Mouse (Mus musculus) midbrain, embryonic 12.5 days (tissue): ENCODE measurements around the gene Rbak. TPM values are rescaled to one million over a fixed set of nuclear protein-coding genes. Genes with fewer than 3 reads are reported as not detected.

Experiments
- ATAC-seq: fragments of 200-750 bp; cut with Nextera tagmentation; 2 replicates; pipeline ENCODE4 v1.8.0; 2017; ENCODE audit warnings: low read depth, moderate TSS enrichment, moderate library complexity; ENCODE audit not compliant: low FRiP score
- H3K27ac ChIP-seq: fragments of 300-500 bp; sonication (generic); replicated peaks from 2 replicates; pipeline ENCODE4 v1.5.1; 2016; ENCODE audit warnings: mild to moderate bottlenecking
- H3K27me3 ChIP-seq: fragments of 300-500 bp; sonication (generic); 2 replicates; pipeline ENCODE4 v1.6.1; 2016; ENCODE audit warnings: mild to moderate bottlenecking
- H3K36me3 ChIP-seq: fragments of 300-500 bp; sonication (generic); 2 replicates; pipeline ENCODE4 v1.6.1; 2016
- H3K4me1 ChIP-seq: fragments of 300-500 bp; sonication (generic); 2 replicates; pipeline ENCODE4 v1.6.1; 2016
- H3K4me2 ChIP-seq: fragments of 300-500 bp; sonication (generic); replicated peaks from 2 replicates; pipeline ENCODE4 v1.6.1; 2016; ENCODE audit warnings: mild to moderate bottlenecking, moderate library complexity
- H3K4me3 ChIP-seq: fragments of 300-500 bp; sonication (generic); 2 replicates; pipeline ENCODE4 v1.5.1; 2016; ENCODE audit warnings: mild to moderate bottlenecking
- H3K9ac ChIP-seq: fragments of 300-500 bp; sonication (generic); replicated peaks from 2 replicates; pipeline ENCODE4 v1.6.1; 2016; ENCODE audit warnings: mild to moderate bottlenecking, moderate library complexity
- H3K9me3 ChIP-seq: fragments of 300-500 bp; sonication (generic); 2 replicates; pipeline ENCODE4 v1.6.1; 2016; ENCODE audit warnings: mild to moderate bottlenecking
- WGBS: fragments of 180-500 bp; shearing (Covaris S2); methylation state at CpG from one replicate; pipeline ENCODE4 v1.1.7; 2016; 5-methylcytosine and 5-hydroxymethylcytosine counted together
- microRNA-seq: library from miRNA; unstranded; fragments of <30 nt; microRNA quantifications from one replicate; pipeline ENCODE4, GENCODE M21; 2017
- polyA plus RNA-seq: library from polyadenylated mRNA; unstranded; fragments of >200 nt; fragmentation: Nextera tagmentation; extraction: Ambion mirVana; gene quantifications from 2 replicates; pipeline ENCODE4 v1.2.1, GENCODE M21; 2016

Rbak gene
- polyA plus RNA-seq, 1 experiment from 2014 or later, result 17.8 TPM

DNA sequence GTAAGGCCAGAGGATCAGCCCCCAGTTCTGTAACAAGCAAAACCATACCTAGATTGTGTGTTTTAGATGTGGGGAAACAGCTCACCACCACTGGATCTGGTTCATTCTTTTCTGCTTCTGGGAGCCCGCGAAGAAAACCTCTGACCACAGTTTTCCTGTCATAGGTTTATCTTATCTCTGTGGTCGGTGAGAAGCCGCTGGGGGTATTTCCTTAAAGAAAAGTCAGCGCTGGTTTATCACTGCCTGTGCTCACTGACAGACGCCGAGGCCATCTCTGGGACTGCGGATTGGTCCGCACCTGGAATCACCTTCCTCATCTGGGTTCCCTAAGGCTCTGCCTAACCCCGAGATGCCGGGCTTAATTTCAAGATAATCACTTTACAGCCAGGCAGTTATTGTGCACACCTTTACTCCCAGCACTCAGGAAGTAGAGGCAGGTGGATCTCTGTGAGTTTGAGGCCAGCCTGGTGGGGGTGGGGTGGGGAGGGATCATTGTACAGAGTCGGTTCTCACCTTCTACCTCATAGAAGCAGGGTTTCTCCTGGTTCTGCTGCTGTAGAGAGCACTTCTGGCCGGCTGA is 47.5 kb downstream of the Rbak start:
- H3K27ac ChIP-seq, result no peak overlapping the region
- H3K36me3 ChIP-seq, result no peaks in the 10 kb centered on the region
- no peaks in the 10 kb centered on the region for H3K4me1 ChIP-seq
- WGBS, result 88% methylated on average over 13 of the region's 13 CpGs
- no peak overlapping the region for H3K9ac ChIP-seq
- no peak overlapping the region for H3K4me2 ChIP-seq
- ATAC-seq, result no peak
- H3K4me3 ChIP-seq, result no peak overlapping the region
- no peaks in the 10 kb centered on the region for H3K27me3 ChIP-seq
- H3K9me3 ChIP-seq, result no peaks in the 10 kb centered on the region

DNA sequence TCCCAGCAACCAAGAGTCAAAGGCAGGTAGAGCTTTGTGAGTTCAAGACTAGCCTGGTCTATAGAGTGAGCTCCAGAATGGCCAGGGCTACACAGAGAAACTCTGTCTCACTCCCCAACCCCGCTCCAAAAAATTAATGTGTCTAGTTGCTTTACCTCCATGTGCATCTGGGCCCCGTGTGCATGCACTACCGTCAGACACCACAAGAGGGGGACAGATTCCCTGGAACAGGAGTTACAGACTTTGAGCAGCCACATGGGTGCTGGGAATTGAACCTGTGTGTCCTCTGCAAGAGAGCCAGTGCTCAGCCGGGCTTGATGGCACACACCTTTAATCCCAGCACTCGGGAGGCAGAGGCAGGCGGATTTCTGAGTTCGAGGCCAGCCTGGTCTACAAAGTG is 50.2 kb downstream of the Rbak start:
- WGBS, result 90% methylated on average over 7 of the region's 7 CpGs
- H3K9me3 ChIP-seq, result no peaks in the 10 kb centered on the region
- H3K27me3 ChIP-seq, result no peaks in the 10 kb centered on the region
- H3K36me3 ChIP-seq, result no peaks in the 10 kb centered on the region
- no peak for ATAC-seq
- no peak overlapping the region for H3K27ac ChIP-seq
- H3K4me3 ChIP-seq, result no peak overlapping the region
- H3K4me1 ChIP-seq, result peaks cover 5% of the 10 kb centered on the region
- no peak overlapping the region for H3K9ac ChIP-seq
- H3K4me2 ChIP-seq, result no peak overlapping the region

DNA sequence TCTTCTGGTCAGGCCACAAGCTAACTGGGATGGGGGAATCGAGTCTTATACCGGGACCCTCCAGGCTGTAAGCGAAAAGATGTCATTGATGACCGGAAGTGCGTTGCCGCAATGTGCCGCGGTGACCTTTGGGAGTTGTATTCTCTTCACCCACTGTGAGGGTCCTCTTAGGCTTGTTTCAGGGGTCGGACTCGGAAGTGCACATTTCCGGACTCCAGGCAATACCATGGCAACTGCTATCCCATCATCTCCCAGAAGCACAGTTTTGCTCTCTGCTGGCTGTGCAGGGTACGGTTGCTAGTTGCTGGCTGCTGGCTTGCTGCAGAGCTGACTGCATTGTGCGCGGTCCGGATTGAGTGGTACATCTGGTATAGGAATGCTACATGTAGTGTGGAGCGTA is 51.5 kb downstream of the Rbak start:
- Histone ChIP-seq H3K36me3 (no peaks in the 10 kb centered on the region), H3K9ac (no peak overlapping the region), H3K27me3 (no peaks in the 10 kb centered on the region), H3K27ac (no peak overlapping the region), H3K9me3 (no peaks in the 10 kb centered on the region), H3K4me2 (no peak overlapping the region), H3K4me3 (no peak overlapping the region), H3K4me1 (peaks cover 6% of the 10 kb centered on the region)
- ATAC-seq, result no peak
- WGBS, result 90% methylated on average over 16 of the region's 16 CpGs

DNA sequence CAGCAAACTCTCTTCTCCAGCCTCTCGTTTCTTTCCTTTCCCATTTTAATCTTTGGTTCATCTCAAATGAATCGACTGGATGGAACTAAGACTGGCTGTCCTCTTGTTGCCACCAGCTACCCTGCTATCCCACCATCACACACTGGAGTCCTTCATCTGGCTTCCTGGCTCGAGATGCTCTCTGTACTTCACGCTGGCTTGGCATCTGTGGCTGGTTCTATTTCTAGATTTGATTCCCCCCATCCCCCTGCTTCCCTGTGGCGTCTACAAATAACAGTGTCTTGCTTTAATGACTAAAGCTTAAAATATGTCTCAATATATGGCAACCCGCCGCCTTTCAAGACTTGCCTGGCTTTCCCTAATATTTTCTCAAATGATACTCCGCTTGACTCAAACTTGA is 52.7 kb downstream of the Rbak start:
- no peak overlapping the region for H3K4me2 ChIP-seq
- ATAC-seq, result no peak
- H3K27me3 ChIP-seq, result no peaks in the 10 kb centered on the region
- 84% methylated on average over 8 of the region's 8 CpGs for WGBS
- no peaks in the 10 kb centered on the region for H3K9me3 ChIP-seq
- no peaks in the 10 kb centered on the region for H3K36me3 ChIP-seq
- peaks cover 6% of the 10 kb centered on the region for H3K4me1 ChIP-seq
- no peak overlapping the region for H3K4me3 ChIP-seq
- no peak overlapping the region for H3K27ac ChIP-seq
- H3K9ac ChIP-seq, result no peak overlapping the region

- H3K27ac ChIP-seq, result no peak overlapping the region
- no peak for ATAC-seq
- no peaks in the 10 kb centered on the region for H3K9me3 ChIP-seq
- H3K4me1 ChIP-seq, result peaks cover 6% of the 10 kb centered on the region
- no peak overlapping the region for H3K4me3 ChIP-seq
- H3K4me2 ChIP-seq, result no peak overlapping the region
- H3K36me3 ChIP-seq, result no peaks in the 10 kb centered on the region
- no peak overlapping the region for H3K9ac ChIP-seq
- no peaks in the 10 kb centered on the region for H3K27me3 ChIP-seq
- 76% methylated on average over 4 of the region's 4 CpGs for WGBS
Observed at GRCm38 (mm10) chr5:143126908-143127307, 53.7 kb downstream of the Rbak start.

DNA sequence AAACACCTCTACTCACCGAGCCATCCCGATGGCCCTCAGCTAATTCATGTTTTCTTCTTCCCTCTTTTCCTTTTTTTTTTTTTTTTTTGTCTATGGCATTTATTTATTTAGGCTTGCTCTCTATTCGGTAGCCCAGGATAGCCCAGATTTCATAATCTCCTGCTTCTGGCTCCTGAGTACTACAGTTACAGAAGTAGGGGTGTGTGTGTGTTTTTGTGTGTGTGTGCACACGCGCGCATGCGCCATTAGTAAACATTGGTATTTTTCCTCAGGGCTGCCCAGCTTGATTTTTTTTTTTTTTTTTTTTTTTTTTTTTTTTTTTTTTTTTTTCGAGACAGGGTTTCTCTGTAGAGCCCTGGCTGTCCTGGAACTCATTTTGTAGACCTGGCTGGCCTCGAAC is 54.5 kb downstream of the Rbak start:
- WGBS, result 90% methylated on average over 9 of the region's 9 CpGs
- no peak for ATAC-seq
- peaks cover 6% of the 10 kb centered on the region for H3K4me1 ChIP-seq
- H3K4me2 ChIP-seq, result no peak overlapping the region
- no peak overlapping the region for H3K9ac ChIP-seq
- no peaks in the 10 kb centered on the region for H3K9me3 ChIP-seq
- H3K27me3 ChIP-seq, result no peaks in the 10 kb centered on the region
- no peak overlapping the region for H3K4me3 ChIP-seq
- H3K27ac ChIP-seq, result peak overlapping the region; percentile 50; the same call in 1 of the 2 replicates
- no peaks in the 10 kb centered on the region for H3K36me3 ChIP-seq

DNA sequence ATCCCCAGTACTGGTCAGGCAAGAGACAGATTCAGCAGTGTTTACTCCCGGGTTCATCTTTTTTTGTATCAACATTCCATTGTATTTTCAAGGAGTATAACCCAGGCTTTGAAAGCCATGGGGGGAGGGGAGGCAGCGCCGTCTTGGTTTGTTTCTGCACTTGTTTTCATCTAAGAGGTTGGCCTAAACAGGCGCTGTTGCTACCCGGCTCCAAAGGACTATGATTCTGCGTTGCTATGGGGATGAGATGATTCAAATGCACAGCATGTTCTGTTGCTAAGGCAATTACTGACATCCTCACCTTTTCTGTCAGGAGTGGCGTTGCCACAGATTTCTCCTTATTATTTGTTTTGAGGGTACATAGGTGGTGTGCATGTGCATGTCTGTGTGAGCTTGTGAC is 55.0 kb downstream of the Rbak start:
- peaks cover 6% of the 10 kb centered on the region for H3K4me1 ChIP-seq
- no peak for ATAC-seq
- peak overlapping the region; percentile 50 for H3K27ac ChIP-seq
- H3K9ac ChIP-seq, result no peak overlapping the region
- H3K4me2 ChIP-seq, result no peak overlapping the region
- no peak overlapping the region for H3K4me3 ChIP-seq
- H3K27me3 ChIP-seq, result no peaks in the 10 kb centered on the region
- WGBS, result 32% methylated on average over 7 of the region's 7 CpGs
- H3K36me3 ChIP-seq, result no peaks in the 10 kb centered on the region
- no peaks in the 10 kb centered on the region for H3K9me3 ChIP-seq

- H3K9ac ChIP-seq, result no peak overlapping the region
- H3K4me3 ChIP-seq, result no peak overlapping the region
- no peak overlapping the region for H3K4me2 ChIP-seq
- no peaks in the 10 kb centered on the region for H3K9me3 ChIP-seq
- peak overlapping the region; percentile 50 for H3K27ac ChIP-seq
- 77% methylated on average over 4 of the region's 4 CpGs for WGBS
- peaks cover 6% of the 10 kb centered on the region for H3K4me1 ChIP-seq
- no peaks in the 10 kb centered on the region for H3K36me3 ChIP-seq
- ATAC-seq, result no peak
- no peaks in the 10 kb centered on the region for H3K27me3 ChIP-seq
Observed at GRCm38 (mm10) chr5:143124805-143125378, 55.7 kb downstream of the Rbak start.

DNA sequence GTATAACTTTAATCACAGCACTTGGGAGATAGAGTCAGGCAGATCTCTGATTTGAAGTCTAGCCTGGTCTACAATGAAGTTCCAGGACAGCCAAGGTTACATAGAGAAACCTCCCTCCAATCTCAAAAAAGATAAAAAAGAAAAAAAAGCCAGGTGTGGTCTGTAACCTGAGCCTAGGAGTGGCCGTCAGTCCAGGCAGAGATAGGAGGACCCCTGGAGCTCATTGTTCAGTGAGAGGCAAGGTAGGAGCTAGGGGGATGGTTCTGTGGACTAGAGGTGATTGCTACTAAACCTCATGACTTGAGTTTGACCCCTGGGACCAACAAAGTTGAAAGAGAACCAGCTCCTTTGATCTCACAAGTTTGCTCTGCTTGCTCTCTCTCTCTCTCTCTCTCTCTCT is 57.9 kb downstream of the Rbak start:
- H3K4me2 ChIP-seq, result no peak overlapping the region
- ATAC-seq, result no peak
- no peak overlapping the region for H3K9ac ChIP-seq
- peaks cover 6% of the 10 kb centered on the region for H3K4me1 ChIP-seq
- H3K27me3 ChIP-seq, result no peaks in the 10 kb centered on the region
- no peaks in the 10 kb centered on the region for H3K36me3 ChIP-seq
- no peak overlapping the region for H3K4me3 ChIP-seq
- 38% methylated on average over 1 of the region's 1 CpGs for WGBS
- H3K27ac ChIP-seq, result no peak overlapping the region
- no peaks in the 10 kb centered on the region for H3K9me3 ChIP-seq

Small RNA genes lying within 50 kb of the gene (microRNA-seq; reads per million reads assigned to microRNA genes)
- gene Gm44405, result not detected

Other genes starting within 250 kb of the Rbak start
- 707 and 742 TPM in 2 replicates for gene Fscn1, start 220.4 kb downstream of the Rbak start, polyA plus RNA-seq
- 49.8 and 51.1 TPM in 2 replicates for gene Rnf216, start 67.8 kb downstream of the Rbak start, polyA plus RNA-seq
- gene Olfr718-ps1, start 33.2 kb downstream of the Rbak start, polyA plus RNA-seq, result not detected in 2 replicates
- gene Spdye4b, start 242 bp upstream of the Rbak start, polyA plus RNA-seq, result not detected in 2 replicates
- not detected in 2 replicates for gene Spdye4a, start 46.1 kb upstream of the Rbak start, polyA plus RNA-seq
- 28.2 and 29.0 TPM in 2 replicates for gene Zfp12, start 54.4 kb upstream of the Rbak start, polyA plus RNA-seq
- gene Zfp316, start 89.2 kb upstream of the Rbak start, polyA plus RNA-seq, result 17.9 and 18.4 TPM in 2 replicates
- gene Zfp853, start 112.8 kb upstream of the Rbak start, polyA plus RNA-seq, result 0.08 TPM in 1 of 2 replicates, not detected in the other
- gene E130309D02Rik, start 134.6 kb upstream of the Rbak start, polyA plus RNA-seq, result 54.1 and 55.5 TPM in 2 replicates
- 77.9 and 83.9 TPM in 2 replicates for gene Zdhhc4, start 148.5 kb upstream of the Rbak start, polyA plus RNA-seq
- 0.21 and 0.24 TPM in 2 replicates for gene Grid2ip, start 176.6 kb upstream of the Rbak start, polyA plus RNA-seq
- gene Kdelr2, start 223.1 kb upstream of the Rbak start, polyA plus RNA-seq, result 177 and 184 TPM in 2 replicates